Mouse (Mus musculus): ENCODE measurements around the gene Agfg2. TPM values are rescaled to one million over a fixed set of nuclear protein-coding genes. Genes with fewer than 3 reads are reported as not detected.
A peak's percentile ranks its signal among the peaks of the same experiment; 100 is the strongest.

Gene Agfg2
- polyA plus RNA-seq, 1 experiment from 2014 or later = 19.0 TPM

GRCm38 (mm10) chr5:137610548-137611244 lies 73.8 kb downstream of the Agfg2 start:
- Histone ChIP-seq H3K4me1 (ENCODE audit: control insufficient read depth, insufficient read depth, low read length) (peaks cover 50% of the 10 kb centered on the region), H3K36me3 (ENCODE audit: control insufficient read depth, insufficient read depth, low read length) (no peaks in the 10 kb centered on the region), H3K27me3 (ENCODE audit: control insufficient read depth, insufficient read depth, low read length) (no peaks in the 10 kb centered on the region), H3K9ac (ENCODE audit: low read length) (peak overlapping the region; percentile 71), H3K4me3 (replicated peaks; ENCODE audit: low read length) (peak overlapping the region; percentile 48), H3K9me3 (replicated peaks; ENCODE audit: control insufficient read depth, low read length) (no peaks in the 10 kb centered on the region), H3K27ac (ENCODE audit: low read length) (peak overlapping the region; percentile 95), H3K4me2 (ENCODE audit: low read depth, low read length) (peak overlapping the region; percentile 54)
- WGBS = 19% methylated on average over 12 of the region's 12 CpGs
- ATAC-seq (ENCODE audit: insufficient read depth, low FRiP score) = peak; percentile 35; the same call in 1 of the 2 replicates

GRCm38 (mm10) chr5:137610056-137610455 lies 74.5 kb downstream of the Agfg2 start:
- H3K27ac ChIP-seq (ENCODE audit: low read length) = peak overlapping the region; percentile 95; the same call in 1 of the 2 replicates
- 63% methylated on average over 4 of the region's 4 CpGs for whole genome bisulfite sequencing
- no peak for ATAC-seq (ENCODE audit: insufficient read depth, low FRiP score)
- H3K9ac ChIP-seq (ENCODE audit: low read length) = peak overlapping the region; percentile 71
- H3K4me3 ChIP-seq (replicated peaks; ENCODE audit: low read length) = peak overlapping the region; percentile 48
- H3K4me2 ChIP-seq (ENCODE audit: low read depth, low read length) = peak overlapping the region; percentile 54
- no peaks in the 10 kb centered on the region for H3K27me3 ChIP-seq (ENCODE audit: control insufficient read depth, insufficient read depth, low read length)
- H3K36me3 ChIP-seq (ENCODE audit: control insufficient read depth, insufficient read depth, low read length) = no peaks in the 10 kb centered on the region
- H3K4me1 ChIP-seq (ENCODE audit: control insufficient read depth, insufficient read depth, low read length) = peaks cover 50% of the 10 kb centered on the region
- H3K9me3 ChIP-seq (replicated peaks; ENCODE audit: control insufficient read depth, low read length) = no peaks in the 10 kb centered on the region

GRCm38 (mm10) chr5:137609292-137609691 lies 75.2 kb downstream of the Agfg2 start:
- H3K4me2 ChIP-seq (ENCODE audit: low read depth, low read length) = peak overlapping the region; percentile 54; the same call in 1 of the 2 replicates

GRCm38 (mm10) chr5:137608654-137609190 lies 75.8 kb downstream of the Agfg2 start:
- 29% methylated on average over 23 of the region's 23 CpGs for WGBS
- Histone ChIP-seq H3K9me3 (replicated peaks; ENCODE audit: control insufficient read depth, low read length) (no peaks in the 10 kb centered on the region), H3K4me1 (ENCODE audit: control insufficient read depth, insufficient read depth, low read length) (peaks cover 50% of the 10 kb centered on the region), H3K4me3 (replicated peaks; ENCODE audit: low read length) (0 out of 2 replicates have a peak overlapping the region, but pooled peaks have one; percentile 4), H3K36me3 (ENCODE audit: control insufficient read depth, insufficient read depth, low read length) (no peaks in the 10 kb centered on the region), H3K27me3 (ENCODE audit: control insufficient read depth, insufficient read depth, low read length) (no peaks in the 10 kb centered on the region), H3K27ac (ENCODE audit: low read length) (no peak overlapping the region), H3K9ac (ENCODE audit: low read length) (peak overlapping the region; percentile 60), H3K4me2 (ENCODE audit: low read depth, low read length) (peak overlapping the region; percentile 40)
- ATAC-seq (ENCODE audit: insufficient read depth, low FRiP score) = no peak

More at GRCm38 (mm10) chr5:137609292-137609691, 75.2 kb downstream of the Agfg2 start:
- WGBS = 65% methylated on average over 3 of the region's 3 CpGs
- Histone ChIP-seq H3K27me3 (ENCODE audit: control insufficient read depth, insufficient read depth, low read length) (no peaks in the 10 kb centered on the region), H3K9me3 (replicated peaks; ENCODE audit: control insufficient read depth, low read length) (no peaks in the 10 kb centered on the region), H3K27ac (ENCODE audit: low read length) (no peak overlapping the region; the same call in 1 of the 2 replicates), H3K36me3 (ENCODE audit: control insufficient read depth, insufficient read depth, low read length) (no peaks in the 10 kb centered on the region), H3K4me1 (ENCODE audit: control insufficient read depth, insufficient read depth, low read length) (peaks cover 50% of the 10 kb centered on the region), H3K4me3 (replicated peaks; ENCODE audit: low read length) (no peak overlapping the region), H3K9ac (ENCODE audit: low read length) (no peak overlapping the region)
- no peak for ATAC-seq (ENCODE audit: insufficient read depth, low FRiP score)

- 24% methylated on average over 26 of the region's 26 CpGs for WGBS
- Histone ChIP-seq H3K9me3 (replicated peaks; ENCODE audit: control insufficient read depth, low read length) (no peaks in the 10 kb centered on the region), H3K4me1 (ENCODE audit: control insufficient read depth, insufficient read depth, low read length) (peaks cover 48% of the 10 kb centered on the region), H3K4me2 (ENCODE audit: low read depth, low read length) (peak overlapping the region; percentile 40), H3K36me3 (ENCODE audit: control insufficient read depth, insufficient read depth, low read length) (no peaks in the 10 kb centered on the region), H3K4me3 (replicated peaks; ENCODE audit: low read length) (0 out of 2 replicates have a peak overlapping the region, but pooled peaks have one; percentile 4), H3K27me3 (ENCODE audit: control insufficient read depth, insufficient read depth, low read length) (no peaks in the 10 kb centered on the region), H3K27ac (ENCODE audit: low read length) (no peak overlapping the region), H3K9ac (ENCODE audit: low read length) (peak overlapping the region; percentile 60)
- no peak for ATAC-seq (ENCODE audit: insufficient read depth, low FRiP score)
These were observed 76.5 kb downstream of the Agfg2 start for GRCm38 (mm10) chr5:137607860-137608653.

GRCm38 (mm10) chr5:137601365-137601729 lies 83.2 kb downstream of the Agfg2 start:
- ATAC-seq (ENCODE audit: insufficient read depth, low FRiP score) = no peak
- peak overlapping the region; percentile 77 for H3K4me2 ChIP-seq (ENCODE audit: low read depth, low read length)
- H3K27me3 ChIP-seq (ENCODE audit: control insufficient read depth, insufficient read depth, low read length) = no peaks in the 10 kb centered on the region
- H3K4me1 ChIP-seq (ENCODE audit: control insufficient read depth, insufficient read depth, low read length) = peaks cover 14% of the 10 kb centered on the region
- under 1% methylated on average over 22 of the region's 22 CpGs for WGBS
- H3K27ac ChIP-seq (ENCODE audit: low read length) = peak overlapping the region; percentile 90
- no peaks in the 10 kb centered on the region for H3K36me3 ChIP-seq (ENCODE audit: control insufficient read depth, insufficient read depth, low read length)
- no peaks in the 10 kb centered on the region for H3K9me3 ChIP-seq (replicated peaks; ENCODE audit: control insufficient read depth, low read length)
- peak overlapping the region; percentile 81 for H3K4me3 ChIP-seq (replicated peaks; ENCODE audit: low read length)
- peak overlapping the region; percentile 76 for H3K9ac ChIP-seq (ENCODE audit: low read length)

GRCm38 (mm10) chr5:137600619-137601364 lies 83.7 kb downstream of the Agfg2 start, which contains the start of gene Mospd3:
TSS of gene Mospd3 (minus strand) at chr5:137601058.
- no peaks in the 10 kb centered on the region for H3K27me3 ChIP-seq (ENCODE audit: control insufficient read depth, insufficient read depth, low read length)
- peak within 1 kb of the TSS; percentile 81 for H3K4me3 ChIP-seq (replicated peaks; ENCODE audit: low read length)
- no peaks in the 10 kb centered on the region for H3K9me3 ChIP-seq (replicated peaks; ENCODE audit: control insufficient read depth, low read length)
- peak within 1 kb of the TSS; percentile 91 for H3K9ac ChIP-seq (ENCODE audit: low read length)
- ATAC-seq (ENCODE audit: insufficient read depth, low FRiP score) = peak; percentile 96
- H3K4me1 ChIP-seq (ENCODE audit: control insufficient read depth, insufficient read depth, low read length) = peaks cover 14% of the 10 kb centered on the region
- peak within 1 kb of the TSS; percentile 90 for H3K27ac ChIP-seq (ENCODE audit: low read length)
- WGBS = under 1% methylated on average over 41 of the region's 41 CpGs
- no peaks in the 10 kb centered on the region for H3K36me3 ChIP-seq (ENCODE audit: control insufficient read depth, insufficient read depth, low read length)
- peak within 1 kb of the TSS; percentile 92 for H3K4me2 ChIP-seq (ENCODE audit: low read depth, low read length)
